Mouse (Mus musculus) liver, embryonic 12.5 days (tissue): ENCODE measurements around the gene Srpr. TPM values are rescaled to one million over a fixed set of nuclear protein-coding genes. Genes with fewer than 3 reads are reported as not detected.

Experiments
- ATAC-seq: fragments of 200-750 bp; cut with Nextera tagmentation; 2 replicates; pipeline ENCODE4 v1.8.0; 2017; ENCODE audit warnings: moderate number of reproducible peaks, mild to moderate bottlenecking, moderate library complexity
- H3K27ac ChIP-seq: fragments of 300-500 bp; sonication (generic); 2 replicates; pipeline ENCODE4 v1.5.1; 2016; ENCODE audit warnings: mild to moderate bottlenecking
- H3K27me3 ChIP-seq: fragments of 300-500 bp; sonication (generic); replicated peaks from 2 replicates; pipeline ENCODE4 v1.6.1; 2016; ENCODE audit warnings: mild to moderate bottlenecking, moderate library complexity
- H3K36me3 ChIP-seq: fragments of 300-500 bp; sonication (generic); 2 replicates; pipeline ENCODE4 v1.6.1; 2016; ENCODE audit warnings: mild to moderate bottlenecking, moderate library complexity
- H3K4me1 ChIP-seq: fragments of 300-500 bp; sonication (generic); 2 replicates; pipeline ENCODE4 v1.6.1; 2016
- H3K4me2 ChIP-seq: fragments of 300-500 bp; sonication (generic); 2 replicates; pipeline ENCODE4 v1.6.1; 2016; ENCODE audit warnings: mild to moderate bottlenecking, moderate library complexity
- H3K4me3 ChIP-seq: fragments of 300-500 bp; sonication (generic); 2 replicates; pipeline ENCODE4 v1.5.1; 2016; ENCODE audit warnings: mild to moderate bottlenecking, moderate library complexity
- H3K9ac ChIP-seq: fragments of 300-500 bp; sonication (generic); 2 replicates; pipeline ENCODE4 v1.6.1; 2016; ENCODE audit warnings: mild to moderate bottlenecking, moderate library complexity
- H3K9me3 ChIP-seq: fragments of 300-500 bp; sonication (generic); replicated peaks from 2 replicates; pipeline ENCODE4 v1.6.1; 2016; ENCODE audit warnings: mild to moderate bottlenecking, moderate library complexity
- WGBS: fragments of 180-500 bp; shearing (Covaris S2); methylation state at CpG from one replicate; pipeline ENCODE4 v1.1.7; 2016; ENCODE audit not compliant: insufficient replicate concordance; 5-methylcytosine and 5-hydroxymethylcytosine counted together
- polyA plus RNA-seq: library from polyadenylated mRNA; unstranded; fragments of >200 nt; fragmentation: Nextera tagmentation; extraction: Ambion mirVana; gene quantifications from 2 replicates; pipeline ENCODE4 v1.2.1, GENCODE M21; 2016

Gene Srpr
- polyA plus RNA-seq, 1 experiment from 2014 or later: 70.8 TPM

DNA sequence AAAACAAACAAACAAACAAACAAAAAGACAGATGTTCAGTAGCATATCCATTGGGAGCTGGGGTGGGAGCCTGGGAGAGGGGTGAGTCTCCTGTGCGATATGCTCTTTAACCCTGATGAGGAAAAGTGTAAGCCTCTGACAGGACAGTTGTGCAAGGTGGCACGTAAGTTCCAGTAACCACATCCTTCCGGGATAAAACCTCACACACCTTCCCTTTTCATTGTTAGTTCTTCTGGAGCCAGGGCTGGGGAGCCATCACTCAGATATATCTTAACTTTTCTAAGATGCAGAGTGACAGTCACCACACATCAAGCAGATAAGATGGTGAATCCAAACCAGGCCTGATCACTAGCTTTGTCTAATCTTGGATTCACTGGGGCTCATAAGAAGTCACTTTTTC lies 5.9 kb upstream of the Srpr start:
- Histone ChIP-seq H3K4me1 (peaks cover 8% of the 10 kb centered on the region), H3K4me2 (no peak overlapping the region), H3K36me3 (peaks cover 21% of the 10 kb centered on the region), H3K9ac (no peak overlapping the region), H3K9me3 (no peaks in the 10 kb centered on the region), H3K4me3 (no peak overlapping the region), H3K27ac (no peak overlapping the region), H3K27me3 (no peaks in the 10 kb centered on the region)
- 56% methylated on average over 3 of the region's 3 CpGs for WGBS
- no peak for ATAC-seq

DNA sequence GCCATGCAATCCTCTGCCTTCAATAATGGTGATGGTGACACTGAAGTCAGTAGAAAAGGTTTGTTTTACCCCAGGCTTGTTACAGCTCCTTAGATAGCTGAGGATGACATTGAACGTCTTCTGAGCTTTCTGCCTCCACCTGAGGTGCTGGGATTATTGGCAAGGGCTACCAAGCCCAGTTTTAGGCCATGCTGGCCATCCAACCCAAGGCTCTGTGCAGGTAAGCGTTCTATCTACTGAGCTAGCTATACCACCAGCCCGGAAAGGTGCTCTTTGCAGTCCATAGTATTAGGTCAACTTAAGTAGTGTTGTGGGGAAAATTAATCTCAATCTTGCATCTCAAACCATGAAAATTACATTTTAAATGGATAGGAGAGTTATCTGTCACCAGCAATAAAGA lies 2.4 kb upstream of the Srpr start:
- ATAC-seq: no peak
- H3K4me3 ChIP-seq: no peak overlapping the region
- H3K4me1 ChIP-seq: peaks cover 37% of the 10 kb centered on the region
- H3K9me3 ChIP-seq: no peaks in the 10 kb centered on the region
- WGBS: 80% methylated on average over 3 of the region's 3 CpGs
- no peak overlapping the region for H3K9ac ChIP-seq
- H3K27me3 ChIP-seq: no peaks in the 10 kb centered on the region
- no peak overlapping the region for H3K4me2 ChIP-seq
- no peak overlapping the region for H3K27ac ChIP-seq
- no peaks in the 10 kb centered on the region for H3K36me3 ChIP-seq

DNA sequence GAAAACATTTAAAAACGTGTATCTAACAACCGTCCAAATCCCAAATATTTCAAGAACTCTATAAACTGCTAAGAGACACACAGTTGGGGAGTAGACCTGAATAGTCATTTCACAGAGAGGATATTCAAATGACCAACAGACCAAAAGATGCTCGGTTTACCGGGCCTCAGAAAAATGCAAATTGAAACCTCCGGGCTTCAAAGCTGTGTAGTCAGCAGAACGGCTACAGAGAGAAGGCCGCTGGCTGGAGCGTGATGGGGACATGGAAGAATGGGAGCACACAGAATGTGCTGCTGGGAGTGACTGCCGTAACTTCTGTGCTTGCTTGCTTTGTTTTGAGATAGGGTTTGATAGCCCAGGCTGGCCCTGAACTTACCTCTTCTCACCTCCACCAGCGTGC lies 1.6 kb upstream of the Srpr start:
- H3K4me1 ChIP-seq: peaks cover 44% of the 10 kb centered on the region
- peak overlapping the region; percentile 33; the same call in 1 of the 2 replicates for H3K27ac ChIP-seq
- WGBS: 78% methylated on average over 10 of the region's 10 CpGs
- peak overlapping the region; percentile 87 for H3K4me2 ChIP-seq
- H3K36me3 ChIP-seq: no peaks in the 10 kb centered on the region
- H3K27me3 ChIP-seq: no peaks in the 10 kb centered on the region
- no peak overlapping the region for H3K9ac ChIP-seq
- no peaks in the 10 kb centered on the region for H3K9me3 ChIP-seq
- ATAC-seq: no peak
- H3K4me3 ChIP-seq: no peak overlapping the region

DNA sequence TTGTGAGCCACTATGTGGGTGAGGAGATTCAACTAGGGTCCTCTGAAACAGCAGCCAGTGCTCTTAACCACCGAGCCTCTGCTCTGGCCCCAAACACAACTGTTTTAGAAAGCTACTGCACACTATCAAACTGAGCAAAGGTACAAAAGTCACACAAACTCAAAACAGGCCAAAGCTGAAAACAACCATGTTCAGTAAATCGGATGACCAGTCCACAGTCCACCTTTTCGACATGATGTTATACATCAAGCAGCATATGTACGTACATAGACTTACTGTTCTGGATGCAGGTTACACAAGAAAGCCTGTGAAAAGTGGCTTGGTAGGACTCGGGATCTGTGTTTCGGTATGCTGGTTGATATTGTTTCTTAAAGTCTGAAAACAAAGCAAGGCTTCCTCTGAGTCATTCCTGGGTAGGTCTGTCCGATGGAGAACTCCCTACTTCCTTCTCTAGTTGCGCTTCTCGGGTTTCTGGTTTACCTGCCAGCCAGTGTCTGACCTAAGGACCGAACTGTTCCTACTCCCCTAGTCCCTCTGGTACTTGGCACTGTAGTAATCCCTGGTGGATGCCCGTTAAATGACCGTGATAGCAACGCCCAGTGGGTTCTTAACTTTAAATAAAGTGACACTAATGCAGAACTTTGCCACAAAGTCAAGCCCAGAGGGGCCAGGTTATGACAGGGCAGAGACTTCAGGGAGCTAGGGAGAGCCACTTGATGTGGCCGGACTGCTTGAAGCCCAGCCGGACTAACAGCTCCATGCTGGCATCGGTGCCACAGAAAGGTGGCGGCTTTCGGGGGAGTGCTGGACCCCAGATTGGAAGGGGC lies 817 bp upstream of the Srpr start:
- peak overlapping the region; percentile 71 for H3K4me3 ChIP-seq
- peak overlapping the region; percentile 78 for H3K27ac ChIP-seq
- H3K4me2 ChIP-seq: peak overlapping the region; percentile 87

DNA sequence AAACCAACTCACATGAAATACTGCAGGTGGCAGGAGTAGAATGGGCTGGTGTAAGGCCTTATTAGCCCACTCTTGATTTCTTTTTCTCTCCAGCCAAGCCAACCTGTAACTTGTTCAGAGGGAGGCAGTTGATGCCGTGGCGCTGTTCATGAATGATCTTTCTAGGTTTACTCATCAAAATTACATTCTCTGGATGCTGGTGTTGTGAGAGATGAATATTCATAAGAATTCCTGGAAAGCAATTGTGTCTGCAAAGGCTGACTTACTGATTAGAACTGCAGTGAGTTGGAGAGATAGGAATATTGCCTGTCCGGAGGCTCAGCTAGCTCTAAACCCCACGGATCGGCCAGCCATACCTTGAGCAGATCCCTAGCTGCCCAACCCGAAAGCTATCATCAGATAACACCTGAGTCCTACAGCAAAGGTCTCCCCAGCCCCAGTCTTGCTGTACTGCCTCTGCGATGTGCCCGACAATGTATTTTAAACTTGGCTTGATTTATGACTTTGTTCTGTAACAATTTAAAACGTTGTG lies 620 bp downstream of the Srpr start:
- ATAC-seq: peak; percentile 75
- peak overlapping the region; percentile 71 for H3K4me3 ChIP-seq
- H3K27me3 ChIP-seq: no peaks in the 10 kb centered on the region
- WGBS: 27% methylated on average over 9 of the region's 9 CpGs
- H3K36me3 ChIP-seq: peaks cover 19% of the 10 kb centered on the region
- peak overlapping the region; percentile 87 for H3K4me2 ChIP-seq
- H3K9ac ChIP-seq: peak overlapping the region; percentile 81
- peak overlapping the region; percentile 78 for H3K27ac ChIP-seq
- H3K4me1 ChIP-seq: peaks cover 53% of the 10 kb centered on the region
- H3K9me3 ChIP-seq: no peaks in the 10 kb centered on the region

More for the DNA sequence above, 817 bp upstream of the Srpr start:
- peak; percentile 48 for ATAC-seq
- no peaks in the 10 kb centered on the region for H3K9me3 ChIP-seq
- H3K9ac ChIP-seq: peak overlapping the region; percentile 81
- 18% methylated on average over 18 of the region's 18 CpGs for WGBS
- no peaks in the 10 kb centered on the region for H3K27me3 ChIP-seq
- peaks cover 52% of the 10 kb centered on the region for H3K4me1 ChIP-seq
- H3K36me3 ChIP-seq: peaks cover 5% of the 10 kb centered on the region

DNA sequence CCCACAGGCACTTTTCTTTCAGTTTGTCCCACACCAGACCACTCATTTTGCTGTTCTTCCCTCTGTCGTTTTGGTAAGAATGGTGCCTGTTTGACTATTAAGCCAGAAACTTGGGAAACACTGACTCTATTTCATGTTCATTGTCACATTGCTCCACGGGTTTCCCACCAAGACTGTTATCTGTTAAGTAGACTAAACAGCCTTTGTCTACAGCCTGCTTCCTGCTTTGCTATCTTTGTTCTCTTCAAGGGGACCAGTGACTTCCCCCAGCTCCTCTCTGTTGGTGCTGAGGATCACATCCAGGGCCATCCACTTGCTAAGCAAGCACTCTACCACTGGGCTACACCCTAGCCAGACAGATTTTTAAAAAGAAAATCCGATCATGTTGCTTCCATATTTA lies 3.6 kb downstream of the Srpr start:
- H3K9me3 ChIP-seq: no peaks in the 10 kb centered on the region; the same call in 1 of the 2 replicates
- peaks cover 49% of the 10 kb centered on the region for H3K36me3 ChIP-seq
- ATAC-seq: no peak
- no peaks in the 10 kb centered on the region for H3K27me3 ChIP-seq
- H3K27ac ChIP-seq: no peak overlapping the region; the same call in 1 of the 2 replicates
- peaks cover 50% of the 10 kb centered on the region for H3K4me1 ChIP-seq
- 28% methylated on average over 3 of the region's 3 CpGs for WGBS
- H3K4me2 ChIP-seq: no peak overlapping the region
- H3K9ac ChIP-seq: no peak overlapping the region
- no peak overlapping the region for H3K4me3 ChIP-seq

DNA sequence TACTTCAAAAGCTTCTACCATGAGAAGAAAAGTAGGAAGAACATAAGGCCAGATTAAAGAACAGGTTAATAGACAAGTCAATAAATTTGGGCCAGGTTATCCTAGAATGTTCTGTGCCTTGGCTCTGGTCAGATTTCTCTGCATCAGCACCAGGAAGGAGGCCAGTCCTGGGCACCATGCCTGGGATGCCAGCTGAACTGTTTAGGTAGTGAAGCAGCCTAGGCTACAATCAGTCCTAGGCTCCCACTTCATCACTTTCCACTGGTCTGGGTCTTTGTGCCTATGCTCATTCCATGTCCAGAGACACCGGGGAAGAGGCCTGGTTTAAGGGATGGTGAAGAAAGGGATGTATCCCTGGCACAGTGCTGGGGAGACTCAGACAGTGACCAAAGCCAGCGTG lies 4.4 kb downstream of the Srpr start:
- ATAC-seq: no peak
- Histone ChIP-seq H3K4me1 (peaks cover 44% of the 10 kb centered on the region), H3K9me3 (no peaks in the 10 kb centered on the region; the same call in 1 of the 2 replicates), H3K4me2 (no peak overlapping the region), H3K4me3 (no peak overlapping the region), H3K36me3 (peaks cover 57% of the 10 kb centered on the region), H3K27me3 (no peaks in the 10 kb centered on the region), H3K27ac (no peak overlapping the region), H3K9ac (no peak overlapping the region)
- 83% methylated on average over 2 of the region's 2 CpGs for WGBS

DNA sequence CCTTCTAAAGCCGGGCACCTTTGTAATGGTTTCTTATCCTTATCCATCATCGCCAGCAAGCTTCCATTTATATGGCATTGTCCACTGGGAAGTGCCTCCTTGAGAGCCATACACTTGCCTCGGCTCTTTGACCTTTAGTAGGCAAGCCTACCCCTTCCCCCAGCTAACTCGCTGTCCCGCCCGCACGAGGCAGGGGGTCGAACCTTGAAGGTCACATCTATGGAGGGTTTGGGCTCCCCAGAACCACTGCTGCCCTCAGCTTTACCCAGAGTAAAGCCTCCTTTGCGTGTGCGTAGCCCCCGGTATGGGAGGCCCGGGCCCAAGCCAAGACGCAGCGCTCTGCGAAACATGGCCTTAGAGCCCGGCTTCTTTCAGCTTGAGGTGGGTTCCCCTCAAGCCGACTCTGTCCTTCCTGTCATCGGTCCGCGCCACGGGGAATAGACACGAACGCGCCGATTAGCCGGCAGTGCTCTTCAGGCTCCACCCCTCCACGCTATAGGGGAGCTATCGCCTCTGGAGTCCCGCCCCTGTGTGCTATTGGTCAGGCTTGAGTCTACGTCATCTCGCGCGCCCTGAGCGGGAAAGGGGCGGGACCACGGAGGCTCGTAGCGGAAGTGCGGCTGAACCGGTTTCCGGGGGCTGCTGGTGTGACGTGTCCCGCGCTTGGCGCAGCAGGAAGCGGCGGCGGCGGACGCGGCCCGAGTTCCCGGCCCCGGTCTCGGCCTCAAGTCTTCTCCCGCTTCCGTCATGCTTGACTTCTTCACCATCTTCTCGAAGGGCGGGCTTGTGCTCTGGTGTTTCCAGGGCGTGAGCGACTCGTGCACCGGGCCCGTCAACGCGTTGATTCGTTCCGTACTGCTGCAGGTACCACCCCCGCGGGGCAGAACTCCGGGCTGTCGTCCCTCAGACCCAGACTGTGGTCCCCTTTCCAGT lies 10.8 kb downstream of the Srpr start, which contains the start of gene Foxred1:
Foxred1 (minus strand) TSS at position 514 of the 933 bp plus-strand sequence.
- Histone ChIP-seq H3K27me3 (no peaks in the 10 kb centered on the region), H3K27ac (peak within 1 kb of the TSS; percentile 85), H3K4me1 (peaks cover 23% of the 10 kb centered on the region), H3K9me3 (no peaks in the 10 kb centered on the region; the same call in 1 of the 2 replicates), H3K36me3 (peaks cover 73% of the 10 kb centered on the region), H3K4me2 (peak within 1 kb of the TSS; percentile 92), H3K4me3 (peak within 1 kb of the TSS; percentile 90), H3K9ac (peak within 1 kb of the TSS; percentile 90)
- ATAC-seq: peak; percentile 99
- WGBS: under 1% methylated on average over 72 of the region's 72 CpGs

DNA sequence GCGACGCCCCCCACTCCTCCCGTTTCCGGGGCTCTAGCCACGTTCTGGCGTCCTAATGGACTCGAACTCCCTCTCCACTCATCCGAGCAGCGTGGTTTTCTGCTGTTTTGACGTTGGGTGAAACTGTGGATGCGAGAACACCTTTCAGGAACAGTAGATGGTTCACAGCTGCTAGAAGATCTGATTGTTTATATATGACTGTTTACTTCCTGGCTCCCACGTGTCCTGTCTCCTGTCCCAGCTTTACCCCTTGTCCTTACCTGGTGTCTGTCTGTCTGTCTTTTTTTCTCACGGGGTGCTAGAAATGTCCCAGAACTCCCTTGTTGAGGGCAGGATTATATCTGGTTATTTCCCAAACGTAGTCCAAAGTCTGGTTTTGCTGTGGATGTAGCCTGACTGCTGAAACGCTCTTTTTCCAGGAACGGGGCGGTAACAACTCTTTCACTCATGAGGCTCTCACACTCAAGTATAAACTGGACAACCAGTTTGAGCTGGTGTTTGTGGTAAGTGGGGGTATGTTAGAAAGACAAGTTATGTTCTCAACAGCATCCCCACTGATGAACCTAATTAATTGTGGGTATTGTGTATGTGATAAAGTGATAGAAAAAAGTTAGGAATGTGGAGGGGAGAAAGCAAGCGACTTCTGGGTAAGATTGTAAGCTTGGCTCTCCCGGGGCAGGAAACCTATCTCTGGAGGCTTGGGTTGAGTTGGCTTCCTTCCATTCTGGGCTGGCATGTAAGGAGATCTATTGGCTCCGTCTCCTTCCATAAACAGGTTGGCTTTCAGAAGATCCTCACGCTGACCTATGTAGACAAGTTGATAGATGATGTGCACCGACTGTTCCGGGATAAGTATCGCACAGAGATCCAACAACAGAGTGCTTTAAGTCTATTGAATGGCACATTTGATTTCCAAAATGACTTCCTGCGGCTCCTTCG lies 11.9 kb downstream of the Srpr start:
- ATAC-seq: no peak
- peaks cover 73% of the 10 kb centered on the region for H3K36me3 ChIP-seq
- peaks cover 23% of the 10 kb centered on the region for H3K4me1 ChIP-seq

DNA sequence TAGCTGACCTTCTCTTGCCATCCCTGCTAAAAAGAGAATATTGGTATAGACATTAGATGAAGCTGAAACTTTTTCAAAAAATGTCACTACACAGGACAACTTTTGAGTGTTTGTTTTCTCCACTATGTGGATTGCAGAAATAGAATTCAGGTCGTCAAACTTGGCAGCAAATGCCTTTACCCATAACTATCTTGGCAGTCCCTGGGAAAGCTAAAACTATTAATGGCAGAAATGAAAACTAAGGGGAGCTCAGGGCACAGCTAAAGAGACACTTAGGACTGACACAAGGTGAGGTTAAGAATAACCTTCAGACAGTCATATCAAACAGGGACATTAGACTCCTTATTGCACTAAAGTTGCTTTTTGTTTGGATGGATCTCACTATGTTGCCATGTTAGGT lies 18.0 kb downstream of the Srpr start:
- Histone ChIP-seq H3K9me3 (no peaks in the 10 kb centered on the region), H3K27ac (no peak overlapping the region), H3K36me3 (peaks cover 82% of the 10 kb centered on the region), H3K4me2 (no peak overlapping the region), H3K9ac (no peak overlapping the region), H3K4me1 (no peaks in the 10 kb centered on the region), H3K27me3 (no peaks in the 10 kb centered on the region), H3K4me3 (no peak overlapping the region)
- WGBS: 58% methylated on average over 1 of the region's 1 CpGs
- no peak for ATAC-seq

More for the DNA sequence above, 11.9 kb downstream of the Srpr start:
- H3K9ac ChIP-seq: peak overlapping the region; percentile 86
- WGBS: 27% methylated on average over 26 of the region's 26 CpGs
- peak overlapping the region; percentile 79 for H3K27ac ChIP-seq
- no peaks in the 10 kb centered on the region for H3K27me3 ChIP-seq
- H3K4me3 ChIP-seq: peak overlapping the region; percentile 90
- H3K9me3 ChIP-seq: no peaks in the 10 kb centered on the region; the same call in 1 of the 2 replicates
- peak overlapping the region; percentile 78 for H3K4me2 ChIP-seq

DNA sequence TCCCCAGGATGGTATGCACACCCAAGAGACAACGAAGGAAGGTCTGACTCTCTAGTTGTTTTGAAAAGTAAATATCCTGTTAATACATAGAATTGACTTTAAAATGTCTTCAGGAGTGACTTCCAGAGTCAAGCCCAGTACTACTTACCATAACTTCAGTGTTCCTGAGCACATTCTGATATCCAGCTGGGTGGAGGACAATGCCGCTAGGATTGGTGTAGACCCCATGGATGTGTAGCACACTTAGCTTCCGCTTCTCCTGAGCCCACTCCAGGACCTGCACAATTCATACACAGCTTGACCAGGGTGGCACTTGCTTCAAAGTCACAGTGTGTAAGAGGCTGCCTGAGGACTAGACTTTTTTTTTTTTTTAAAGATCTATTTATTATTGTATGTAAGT lies 23.5 kb downstream of the Srpr start:
- WGBS: 90% methylated on average over 3 of the region's 3 CpGs
- Histone ChIP-seq H3K9me3 (no peaks in the 10 kb centered on the region), H3K36me3 (peaks cover 45% of the 10 kb centered on the region)

More for the DNA sequence above, 23.5 kb downstream of the Srpr start:
- no peak for ATAC-seq
- Histone ChIP-seq H3K9ac (no peak overlapping the region), H3K27ac (no peak overlapping the region), H3K4me2 (no peak overlapping the region), H3K4me3 (no peak overlapping the region), H3K27me3 (no peaks in the 10 kb centered on the region), H3K4me1 (no peaks in the 10 kb centered on the region)
